Mouse (Mus musculus) spleen, adult 2 months (tissue): ENCODE data around the gene Nkx3-2. TPM values are rescaled to one million over a fixed set of nuclear protein-coding genes. Genes with fewer than 3 reads are reported as not detected.

ENCODE experiments used
- DNase-seq, 2 experiments: peaks; one replicate each; pipeline versions ENCODE4 v3.0.0 to v3.0.0-alpha.2; 2012 to 2021; ENCODE audit warnings: low spot score in 2 of 2, low read depth in 1 of 2
- H3K27ac ChIP-seq: fragments of 200-500 bp; 2 replicates; pipeline ENCODE4 v1.5.1; 2012; ENCODE audit warnings: low read length, inconsistent platforms; ENCODE audit not compliant: insufficient read depth
- H3K27me3 ChIP-seq: fragments of 200-500 bp; 2 replicates; pipeline ENCODE4 v1.6.1; 2012; ENCODE audit warnings: mild to moderate bottlenecking, moderate library complexity, low read length, inconsistent platforms; ENCODE audit not compliant: control insufficient read depth, insufficient read depth
- H3K36me3 ChIP-seq: fragments of 200-500 bp; 2 replicates; pipeline ENCODE4 v1.6.1; 2012; ENCODE audit warnings: mild to moderate bottlenecking, low read length, inconsistent platforms; ENCODE audit not compliant: control insufficient read depth, insufficient read depth
- H3K4me1 ChIP-seq: fragments of 200-500 bp; 2 replicates; pipeline ENCODE4 v1.6.1; 2011; ENCODE audit warnings: inconsistent platforms; ENCODE audit not compliant: control insufficient read depth, insufficient read depth, insufficient read length
- H3K4me3 ChIP-seq: fragments of 200-500 bp; 2 replicates; pipeline ENCODE4 v1.5.1; 2011; ENCODE audit warnings: mild to moderate bottlenecking, inconsistent platforms; ENCODE audit not compliant: insufficient read depth, insufficient read length; ENCODE audit errors: extremely low read depth
- CTCF ChIP-seq: fragments of 200-500 bp; IDR thresholded peaks from 2 replicates; pipeline ENCODE4 v1.5.1; 2011; ENCODE audit warnings: mild to moderate bottlenecking, inconsistent platforms; ENCODE audit not compliant: insufficient read depth, insufficient read length, insufficient replicate concordance; ENCODE audit errors: extremely low read depth
- POLR2A ChIP-seq: fragments of 200-500 bp; IDR thresholded peaks from 2 replicates; pipeline ENCODE4 v1.6.1; 2011; ENCODE audit warnings: low read depth, low read length, inconsistent platforms
- WGBS: fragments of 180-500 bp; shearing (Covaris S2); methylation state at CpG from one replicate; pipeline ENCODE4 v1.1.7; 2018; 5-methylcytosine and 5-hydroxymethylcytosine counted together
- polyA plus RNA-seq: library from polyadenylated mRNA; depleted of rRNA; stranded (reverse); fragments of >200 nt; gene quantifications from 2 replicates; pipeline ENCODE4 v1.2.3, GENCODE M21; 2012

Gene Nkx3-2
- polyA plus RNA-seq, 1 experiment = 4.6 TPM

DNA sequence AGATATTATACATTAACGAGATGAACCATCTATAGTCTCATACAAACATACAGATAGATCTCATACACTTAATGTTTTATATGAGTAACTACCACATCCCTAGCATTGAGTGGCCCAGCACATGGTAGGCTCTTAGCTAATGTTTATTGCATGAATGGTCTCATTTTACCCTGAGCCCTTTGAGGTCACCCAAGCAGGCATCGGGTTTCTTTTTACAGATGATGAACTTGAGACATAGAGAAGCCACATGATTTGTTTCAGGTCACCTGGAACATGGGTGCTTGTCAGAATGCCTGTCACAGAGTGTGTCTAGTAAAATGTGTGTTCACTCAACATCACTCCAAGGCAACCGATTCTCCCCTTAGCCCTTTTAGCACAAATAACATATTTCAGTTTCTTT lies 11.0 kb upstream of the Nkx3-2 start:
- DNase-seq = no peak
- WGBS = 73% methylated on average over 3 of the region's 3 CpGs
- Histone ChIP-seq H3K27ac (no peak overlapping the region), H3K36me3 (no peaks in the 10 kb centered on the region), H3K4me1 (no peaks in the 10 kb centered on the region), H3K27me3 (no peaks in the 10 kb centered on the region), H3K4me3 (no peak overlapping the region)
- TF ChIP-seq CTCF (no peak), POLR2A (no peak)

DNA sequence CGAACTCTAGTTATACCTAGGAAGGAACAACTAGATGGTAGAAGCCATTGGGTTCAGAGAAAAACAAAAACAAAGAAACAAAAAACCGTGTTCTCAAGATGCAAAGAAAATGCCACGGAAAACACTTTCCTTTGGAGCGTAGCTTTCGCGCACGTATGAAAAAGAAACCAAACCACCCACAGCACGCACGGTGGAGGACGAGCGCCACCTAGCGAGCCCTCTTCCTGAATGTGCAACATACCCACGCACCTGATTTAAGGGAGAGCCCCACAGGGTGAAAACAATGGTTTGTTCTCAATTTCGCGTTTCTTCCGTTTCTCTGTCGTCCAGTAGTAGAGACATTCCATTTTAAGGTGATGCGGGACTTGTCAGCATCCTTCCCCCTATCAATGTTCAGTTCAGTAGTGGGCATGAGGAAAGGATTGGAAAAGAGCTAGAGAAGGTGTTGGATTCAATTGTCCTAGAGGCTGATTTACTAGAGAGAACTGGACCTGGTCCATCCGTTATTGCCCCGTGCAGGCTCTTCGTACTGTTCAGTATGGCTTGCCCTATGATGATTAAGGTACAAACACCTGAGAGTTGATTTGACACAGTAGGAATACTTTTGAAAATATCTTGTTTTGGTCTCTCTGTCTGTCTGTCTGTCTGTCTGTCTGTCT lies 4.2 kb upstream of the Nkx3-2 start:
- Histone ChIP-seq H3K4me3 (peak overlapping the region; percentile 51), H3K27ac (no peak overlapping the region), H3K36me3 (no peaks in the 10 kb centered on the region), H3K4me1 (peaks cover 11% of the 10 kb centered on the region), H3K27me3 (peaks cover 20% of the 10 kb centered on the region)
- 3% methylated on average over 21 of the region's 21 CpGs for WGBS
- peak; percentile 99 for TF ChIP-seq CTCF
- no peak for TF ChIP-seq POLR2A
- DNase-seq = peak; percentile 70 to 80

DNA sequence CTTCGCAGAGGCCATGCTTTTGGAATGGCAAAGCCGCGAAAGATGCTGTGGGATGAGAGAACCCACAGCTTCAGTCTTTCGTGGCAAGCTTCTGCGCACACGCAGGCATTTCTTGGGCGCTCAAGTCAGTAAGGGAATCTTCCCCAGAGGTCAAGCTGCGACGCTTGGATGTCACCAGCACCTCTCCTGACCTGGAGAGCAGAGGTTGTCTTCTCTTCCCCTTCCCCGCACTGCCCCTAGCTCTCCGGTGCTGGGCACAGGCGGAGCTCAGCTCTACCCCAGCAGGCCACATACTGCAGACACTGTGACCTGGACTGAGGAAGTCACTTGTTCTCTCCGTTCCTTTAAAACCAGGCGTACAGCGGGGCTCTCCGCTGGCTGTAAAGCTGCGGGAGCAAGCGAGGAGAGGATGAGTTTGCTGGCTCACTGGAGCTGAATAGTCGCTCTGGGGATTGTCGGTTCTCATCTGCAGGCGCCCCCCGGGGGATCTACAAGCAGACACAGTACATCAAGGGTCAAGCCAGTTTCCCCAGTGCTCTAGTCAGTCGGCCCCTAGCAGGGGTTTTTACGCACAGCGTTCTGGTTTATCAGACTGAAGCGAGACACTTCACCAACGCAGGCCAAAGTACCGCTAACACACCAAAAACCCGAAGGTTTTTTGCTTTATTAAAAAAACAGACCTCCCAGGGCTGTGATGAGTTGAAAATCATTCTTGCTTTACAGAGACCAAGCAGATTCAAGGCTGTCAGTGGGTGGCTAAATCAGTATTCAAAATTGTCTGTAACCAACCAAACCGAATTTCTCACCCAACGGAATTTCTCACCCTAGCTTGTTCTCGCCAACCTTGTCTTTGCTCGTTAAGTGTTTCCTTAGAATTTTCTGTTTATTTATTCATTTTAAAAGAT lies 3.2 kb upstream of the Nkx3-2 start:
- peak in 1 of 2 experiments; percentile 5 for DNase-seq
- WGBS = 5% methylated on average over 33 of the region's 33 CpGs
- H3K4me3 ChIP-seq = peak overlapping the region; percentile 51; the same call in 1 of the 2 replicates
- H3K27me3 ChIP-seq = peaks cover 23% of the 10 kb centered on the region
- no peaks in the 10 kb centered on the region for H3K36me3 ChIP-seq
- TF ChIP-seq POLR2A (no peak), CTCF (no peak)
- peaks cover 11% of the 10 kb centered on the region for H3K4me1 ChIP-seq
- H3K27ac ChIP-seq = peak overlapping the region; percentile 25

DNA sequence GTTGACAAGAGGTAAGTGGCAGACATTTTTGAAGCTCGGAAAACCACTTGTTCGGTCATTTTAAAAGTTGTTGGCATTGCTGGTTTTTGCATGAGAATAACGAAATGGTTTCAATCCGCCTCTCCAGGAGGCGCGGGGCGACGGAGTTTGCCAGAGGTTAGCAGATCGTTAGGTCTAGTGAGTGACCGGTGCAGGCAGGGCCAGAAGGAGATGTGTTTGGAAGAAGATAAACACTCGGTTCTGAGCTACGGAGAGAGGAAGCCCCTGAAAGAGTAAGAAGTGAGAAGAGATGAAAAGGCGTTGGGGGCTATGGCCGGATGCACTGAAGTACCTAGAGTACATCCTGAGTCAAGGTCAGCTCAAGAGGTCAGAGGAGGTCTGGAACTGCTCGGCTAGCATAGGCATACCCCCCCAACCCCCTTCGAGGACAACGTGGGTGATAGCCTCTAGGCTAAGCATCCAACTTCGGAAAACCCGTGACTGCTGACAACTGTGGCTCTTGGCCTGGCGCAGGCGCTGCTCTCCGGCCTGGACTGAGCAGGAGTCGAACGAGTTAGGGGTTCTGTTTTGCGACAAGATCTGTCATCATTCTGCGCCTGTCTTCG lies 2.2 kb upstream of the Nkx3-2 start:
- H3K36me3 ChIP-seq = no peaks in the 10 kb centered on the region
- DNase-seq = no peak
- 0 out of 2 replicates have a peak overlapping the region, but pooled peaks have one; percentile 8 for H3K27ac ChIP-seq
- peaks cover 17% of the 10 kb centered on the region for H3K4me1 ChIP-seq
- H3K4me3 ChIP-seq = no peak overlapping the region
- H3K27me3 ChIP-seq = peaks cover 23% of the 10 kb centered on the region
- TF ChIP-seq POLR2A = no peak
- no peak for TF ChIP-seq CTCF
- 7% methylated on average over 27 of the region's 27 CpGs for WGBS

DNA sequence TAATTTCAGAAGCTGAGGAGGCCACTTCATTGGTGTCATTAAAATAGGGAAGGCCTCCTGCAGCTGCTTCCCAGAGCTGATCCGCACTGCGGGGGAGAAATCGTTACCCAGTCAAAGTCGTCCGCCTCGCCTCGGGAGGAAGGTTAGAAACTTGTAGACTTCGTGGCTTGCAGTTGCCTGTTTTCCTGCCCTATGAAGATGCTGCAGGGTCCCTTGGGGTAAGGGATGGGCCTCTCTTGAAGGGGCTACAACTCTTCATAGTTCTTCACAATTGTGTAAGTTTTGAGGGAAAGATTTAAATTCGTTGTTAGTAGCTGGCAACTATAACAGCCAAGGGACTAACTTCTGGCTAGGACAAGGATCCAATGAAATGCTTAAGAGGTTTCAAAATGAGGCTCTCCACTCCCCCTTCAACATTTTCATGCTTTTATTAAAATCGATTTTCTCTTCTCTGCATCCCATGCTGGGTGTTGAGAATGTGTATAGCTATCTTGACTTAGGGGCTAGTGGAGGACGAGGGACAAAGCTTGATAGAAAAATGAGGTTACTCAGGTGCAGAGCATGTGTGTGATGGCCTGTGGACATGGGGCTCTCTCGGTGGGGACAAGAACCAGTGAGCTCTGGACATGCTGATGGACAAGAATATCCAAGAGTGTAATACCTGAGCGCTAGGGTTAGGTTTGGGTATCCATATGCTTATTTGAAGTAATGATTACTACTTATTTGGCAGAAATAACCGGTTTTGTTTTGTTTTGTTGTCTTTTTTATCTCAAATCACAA lies 1.5 kb upstream of the Nkx3-2 start:
- TF ChIP-seq POLR2A (no peak), CTCF (no peak)
- Histone ChIP-seq H3K36me3 (no peaks in the 10 kb centered on the region), H3K4me1 (peaks cover 17% of the 10 kb centered on the region), H3K27ac (no peak overlapping the region), H3K27me3 (peaks cover 29% of the 10 kb centered on the region), H3K4me3 (no peak overlapping the region)
- WGBS = 6% methylated on average over 14 of the region's 14 CpGs
- DNase-seq = no peak

DNA sequence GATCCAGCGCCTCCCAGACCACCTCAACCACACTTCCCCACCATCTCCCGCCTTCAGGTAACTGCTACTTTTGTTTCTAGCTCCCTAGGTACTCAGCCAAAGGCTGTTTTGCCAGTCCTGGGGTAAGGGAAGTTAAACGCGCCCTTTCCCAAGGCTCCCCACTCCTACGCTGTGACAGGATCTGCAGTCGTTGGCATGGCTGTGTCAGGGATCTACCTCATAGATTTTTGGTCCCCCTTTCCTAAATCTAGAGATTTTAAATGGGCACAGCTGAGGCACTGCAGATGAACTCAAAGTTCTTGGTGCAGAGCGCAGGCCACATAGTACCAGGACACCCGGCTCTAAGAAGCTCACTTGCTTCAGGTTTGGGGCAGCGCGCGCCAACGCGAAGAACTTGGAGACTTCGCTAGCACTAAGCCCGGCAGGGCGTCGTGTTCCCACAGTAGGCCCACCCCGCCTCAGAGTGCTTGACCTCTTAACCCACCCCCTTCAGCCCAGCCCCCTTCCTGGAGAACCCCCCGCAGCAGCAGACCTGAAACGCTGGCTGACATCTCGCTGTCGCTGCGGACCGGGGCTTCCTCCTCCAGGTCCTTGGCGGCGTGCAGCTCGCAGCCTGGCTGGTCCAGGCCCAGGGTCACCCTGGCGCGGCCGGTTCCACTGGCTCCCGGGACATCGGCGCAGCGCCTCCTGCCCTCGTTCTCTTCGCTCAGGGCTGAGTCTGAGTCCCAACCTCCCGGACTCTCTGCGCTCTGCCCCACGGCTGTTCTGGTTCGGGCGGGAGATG lies 1.2 kb downstream of the Nkx3-2 start:
- DNase-seq = no peak
- peaks cover 34% of the 10 kb centered on the region for H3K27me3 ChIP-seq
- no peak overlapping the region; the same call in 1 of the 2 replicates for H3K27ac ChIP-seq
- peaks cover 17% of the 10 kb centered on the region for H3K4me1 ChIP-seq
- H3K36me3 ChIP-seq = no peaks in the 10 kb centered on the region
- WGBS = 4% methylated on average over 41 of the region's 41 CpGs
- peak overlapping the region; percentile 19; the same call in 1 of the 2 replicates for H3K4me3 ChIP-seq
- TF ChIP-seq POLR2A (no peak), CTCF (no peak)
